Mouse (Mus musculus) liver, postnatal 0 days (tissue): ENCODE data around the gene Tmem163.

Experiments
- CTCF ChIP-seq: sonication (generic); IDR thresholded peaks from 2 replicates; pipeline ENCODE4 v1.5.1; 2016; ENCODE audit warnings: antibody characterized with exemption, low read depth
- EP300 ChIP-seq: IDR thresholded peaks from 2 replicates; pipeline ENCODE4 v1.6.1; 2016; ENCODE audit warnings: antibody characterized with exemption, low read depth, mild to moderate bottlenecking

- no peak for TF ChIP-seq CTCF
- no peak for TF ChIP-seq EP300
Measured at GRCm38 (mm10) chr1:127595735-127596134, 83.6 kb downstream of the Tmem163 start.
